Mouse (Mus musculus) CD4-positive helper T cell, adult 2 months (primary cell): ENCODE measurements around the gene Phgr1.
A peak's percentile ranks its signal among the peaks of the same experiment; 100 is the strongest.

Experiments used
- DNase-seq: peaks from one replicate; pipeline ENCODE4 v3.0.0-alpha.2; 2012; ENCODE audit warnings: low read depth, missing footprints, low spot score

Phgr1 gene

DNA sequence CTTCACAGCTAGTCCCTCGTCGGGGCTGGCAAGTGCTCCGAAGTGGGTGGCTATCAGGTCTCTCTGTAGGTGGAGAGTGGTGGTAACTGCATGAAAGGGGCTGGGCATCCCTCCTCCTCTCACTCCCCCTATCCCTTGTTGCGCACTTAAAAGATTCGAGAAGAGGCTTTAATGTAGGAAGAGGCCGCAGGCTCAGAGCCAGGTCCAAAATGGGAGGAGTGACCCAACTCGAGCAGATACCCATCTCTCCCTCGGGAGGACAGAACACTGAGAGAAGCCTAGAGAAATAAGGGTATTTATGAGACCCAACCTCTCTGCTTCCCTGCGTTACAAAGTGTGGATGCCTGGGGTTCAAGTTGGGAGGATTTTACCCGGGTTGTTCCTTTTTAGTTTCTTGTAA is 6.5 kb downstream of the Phgr1 start:
- no peak for DNase-seq

DNA sequence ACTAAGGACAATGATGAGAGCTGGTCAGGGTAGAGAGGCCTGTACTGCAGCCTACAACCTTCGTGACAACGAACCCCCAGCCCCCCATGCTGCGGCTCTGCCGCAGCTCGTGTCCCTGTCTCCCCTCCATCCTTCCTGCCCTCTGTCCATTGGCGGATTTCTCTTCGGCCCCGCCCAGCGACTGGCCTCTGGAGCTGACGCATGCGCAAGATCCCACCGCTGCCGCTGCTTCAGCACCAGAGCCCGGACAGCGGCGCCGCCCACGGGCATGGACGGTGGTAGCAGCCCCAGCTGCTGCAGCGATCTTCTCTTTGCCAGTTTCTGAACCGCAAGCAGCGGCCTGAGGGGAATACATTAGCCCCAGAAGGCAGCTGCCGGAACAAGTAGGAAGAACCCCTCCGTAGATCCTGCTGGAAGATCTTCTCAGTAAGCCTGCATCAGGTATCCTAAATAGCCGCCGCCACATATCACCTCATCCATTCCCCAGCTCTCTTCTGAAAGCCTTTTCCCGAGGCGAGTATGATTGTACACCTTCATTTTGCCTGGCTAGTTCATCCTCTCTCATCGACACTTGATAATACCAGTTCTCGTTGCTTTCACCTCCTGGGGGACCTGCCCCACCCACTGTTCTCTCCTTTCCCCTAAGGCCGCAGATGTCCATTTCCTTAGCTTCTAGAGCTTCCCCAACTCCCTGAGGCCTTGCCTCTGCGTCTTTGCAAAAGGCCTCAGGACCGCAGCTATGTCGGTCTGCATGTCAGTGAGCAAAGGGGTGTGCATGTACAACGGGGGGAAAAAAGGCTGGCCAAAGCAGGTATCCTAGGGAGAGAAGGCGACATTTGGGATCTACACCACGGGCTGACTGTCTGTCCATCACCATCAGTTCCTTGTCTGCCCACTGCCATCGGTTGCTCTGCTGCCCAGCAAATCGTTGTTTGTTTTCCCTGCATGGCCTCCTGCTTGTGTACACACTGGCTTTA is 7.2 kb downstream of the Phgr1 start, which contains the start of gene Disp2:
Disp2 (plus strand) TSS at position 216 of the 977 bp plus-strand sequence.
- peak; percentile 68 for DNase-seq

- DNase-seq, result no peak
Measured at GRCm38 (mm10) chr2:118781115-118781514, 8.5 kb downstream of the Phgr1 start.

- DNase-seq, result no peak
Measured at GRCm38 (mm10) chr2:118782303-118782702, 9.7 kb downstream of the Phgr1 start.

- no peak for DNase-seq
Measured at GRCm38 (mm10) chr2:118783093-118783492, 10.5 kb downstream of the Phgr1 start.

GRCm38 (mm10) chr2:118783663-118784062 is 11.1 kb downstream of the Phgr1 start:
- DNase-seq, result no peak

GRCm38 (mm10) chr2:118786525-118786924 is 14.0 kb downstream of the Phgr1 start:
- DNase-seq, result no peak

GRCm38 (mm10) chr2:118789501-118789900 is 16.9 kb downstream of the Phgr1 start:
- DNase-seq, result no peak

- no peak for DNase-seq
Measured at GRCm38 (mm10) chr2:118790221-118790550, 17.6 kb downstream of the Phgr1 start.

GRCm38 (mm10) chr2:118790551-118791525 is 18.3 kb downstream of the Phgr1 start:
- peak; percentile 16 for DNase-seq

GRCm38 (mm10) chr2:118791591-118792258 is 19.2 kb downstream of the Phgr1 start:
- DNase-seq, result no peak

GRCm38 (mm10) chr2:118792259-118792613 is 19.7 kb downstream of the Phgr1 start:
- no peak for DNase-seq

DNA sequence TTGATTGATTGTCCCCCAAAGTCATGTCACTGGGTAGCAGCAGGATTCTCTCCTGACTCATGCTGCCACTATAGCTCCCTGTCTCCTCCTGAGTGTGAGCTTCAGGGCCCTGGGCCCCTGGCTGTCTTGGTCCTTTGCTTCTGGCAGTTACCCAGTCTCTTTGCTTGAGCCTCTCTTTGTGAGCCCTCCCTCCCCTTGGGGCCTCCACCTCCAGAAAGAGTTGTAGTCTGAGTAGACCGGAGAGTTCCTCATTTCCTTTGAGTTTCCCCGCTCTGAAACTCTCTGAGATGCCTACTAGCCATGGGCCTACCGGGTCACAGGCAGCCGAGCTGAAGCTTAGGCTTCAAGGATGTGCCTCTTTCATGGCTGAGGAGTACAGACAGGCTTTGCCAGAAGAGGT is 21.1 kb downstream of the Phgr1 start:
- no peak for DNase-seq

- no peak for DNase-seq
Measured at GRCm38 (mm10) chr2:118802542-118803118, 30.1 kb downstream of the Phgr1 start.

DNA sequence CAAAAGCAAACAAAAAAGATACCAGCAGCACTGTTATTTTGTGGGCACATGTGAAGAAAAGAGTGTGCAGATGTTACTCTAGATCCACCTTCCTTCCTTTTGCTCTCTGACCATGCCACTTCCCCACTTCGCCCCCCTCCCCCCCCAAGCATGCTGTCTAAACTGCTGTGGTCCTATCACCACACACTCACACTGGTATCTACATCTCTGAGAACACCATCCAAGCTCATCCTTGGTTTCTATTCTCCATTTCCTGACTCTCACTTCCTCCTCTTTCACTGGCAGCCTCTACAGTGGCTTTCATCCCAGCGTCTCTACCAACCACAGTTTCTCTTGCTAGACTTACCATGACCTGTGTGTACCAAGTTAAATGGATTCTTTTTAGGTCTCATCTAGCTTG is 31.9 kb downstream of the Phgr1 start:
- DNase-seq, result no peak

- DNase-seq, result no peak
Measured at GRCm38 (mm10) chr2:118805137-118805536, 32.6 kb downstream of the Phgr1 start.

DNA sequence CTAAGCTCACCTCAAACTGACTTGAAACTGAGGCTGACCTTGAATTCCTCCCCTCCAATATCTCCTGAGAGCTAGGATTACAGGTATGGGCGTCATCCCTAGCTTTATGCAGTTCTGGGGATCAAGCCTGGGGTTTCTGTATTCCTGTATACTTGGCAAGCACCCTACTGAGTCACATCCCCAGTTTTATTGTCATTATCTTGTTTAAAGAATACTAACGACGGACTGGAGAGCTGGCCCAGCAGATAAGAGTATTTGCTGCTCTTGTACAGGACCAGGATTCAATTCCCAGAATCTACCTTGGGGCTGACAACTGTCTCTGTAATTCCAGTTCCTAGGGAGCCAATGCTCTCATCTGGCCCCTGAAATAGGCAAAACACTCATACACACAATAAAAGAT is 33.2 kb downstream of the Phgr1 start:
- DNase-seq, result no peak

GRCm38 (mm10) chr2:118806860-118807259 is 34.3 kb downstream of the Phgr1 start:
- no peak for DNase-seq

- DNase-seq, result no peak
Measured at GRCm38 (mm10) chr2:118810861-118811260, 38.3 kb downstream of the Phgr1 start.

DNA sequence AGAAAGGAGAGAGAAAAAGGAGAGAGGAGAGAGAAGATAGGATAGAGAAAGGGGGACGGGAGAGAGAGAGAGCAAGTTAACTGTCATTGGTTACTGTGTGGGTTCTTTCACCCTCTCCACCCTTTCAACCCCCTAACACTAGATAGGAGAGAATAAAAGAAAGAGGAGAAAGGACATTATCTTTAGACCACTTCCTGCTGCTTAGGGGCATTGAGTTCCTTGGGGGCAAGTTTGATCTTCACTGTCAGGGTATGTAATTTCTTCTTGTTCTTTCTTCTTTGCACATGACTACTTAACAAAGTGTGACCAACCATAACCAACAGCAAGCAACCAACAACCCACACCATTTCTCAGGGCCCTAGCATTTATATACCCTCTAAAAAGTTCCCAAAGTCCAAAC is 40.2 kb downstream of the Phgr1 start:
- no peak for DNase-seq
